Comparison of ENCODE assay signal across 12 mouse cellular contexts in the genomic region with DNA sequence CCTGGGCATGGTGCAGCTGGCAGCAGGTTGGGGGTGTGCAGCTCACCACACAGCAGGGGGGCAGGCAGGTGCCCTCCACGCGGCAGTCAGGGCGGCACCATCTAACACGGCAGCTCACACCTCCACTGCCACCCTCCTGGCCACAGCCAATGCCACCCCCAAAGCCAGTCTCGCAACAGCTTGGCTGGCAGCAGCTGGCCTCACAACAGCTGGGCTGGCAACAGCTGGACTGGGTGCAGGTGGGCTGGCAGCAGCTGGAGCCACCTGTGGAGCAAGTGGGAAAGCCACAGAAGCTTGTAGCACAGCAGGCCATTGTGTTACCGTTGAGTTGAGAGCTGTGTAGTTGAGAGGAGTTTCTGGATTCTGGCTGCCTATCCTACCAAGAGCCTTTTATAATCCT. TPM values are rescaled to one million over a fixed set of nuclear protein-coding genes. Genes with fewer than 3 reads are reported as not detected.
DNase-seq lines count a peak whose midpoint lies in the region; TF ChIP-seq lines count a peak whose summit lies in the region.
"Not testable (repeated sequence)": the region's sequence is repeated elsewhere in the genome, so short reads cannot be mapped to it uniquely, and the experiment has no call there.
"Had no signal": no experiment of that assay in that cellular context is flagged by ENCODE, and none has a peak within 500 bp of the region (broad histone marks: within the 10 kb centered on the region; RNA-seq: fewer than 3 reads in every experiment).

Gene Krtap9-3 (minus strand): TSS at position 364 of the 400 bp plus-strand sequence.

- not testable (repeated sequence) for H3K4me1 ChIP-seq in testis, adult 2 months (ENCODE audit: control insufficient read depth, insufficient read depth, low read length)

- not testable (repeated sequence) for TF ChIP-seq CTCF in C2C12 (IDR thresholded peaks at IDR 0.05; ENCODE audit: control insufficient read depth, insufficient read depth, insufficient read length); testis, adult 2 months (IDR thresholded peaks at IDR 0.05; ENCODE audit: control insufficient read depth, insufficient read depth, insufficient replicate concordance, low read depth, low read length)

- H3K79me2 ChIP-seq in C2C12 (ENCODE audit: control insufficient read depth, insufficient read depth); myocyte (ENCODE audit: control insufficient read depth, insufficient read depth): not testable (repeated sequence)

- H3K4me2 ChIP-seq in myocyte (ENCODE audit: low read depth) = not testable (repeated sequence)

- not testable (repeated sequence) for H3ac ChIP-seq in C2C12 (ENCODE audit: control insufficient read depth, insufficient read length, low read depth); myocyte (ENCODE audit: control insufficient read depth, insufficient read length)

- not testable (repeated sequence) for TF ChIP-seq POLR2A in myocyte (IDR thresholded peaks at IDR 0.05; ENCODE audit: insufficient read length, low read depth); testis, adult 2 months (IDR thresholded peaks at IDR 0.05; ENCODE audit: control insufficient read depth, low read depth, low read length)

- H3K79me3 ChIP-seq in C2C12 (ENCODE audit: low read depth) = not testable (repeated sequence)

- not testable (repeated sequence) for H3K27ac ChIP-seq in testis, adult 2 months (ENCODE audit: control insufficient read depth, insufficient read depth, low read depth, low read length)

- H3K27me3 ChIP-seq in C2C12 (ENCODE audit: control insufficient read depth, insufficient read depth, insufficient read length); myocyte (ENCODE audit: control insufficient read depth, insufficient read depth, insufficient read length); testis, adult 2 months (ENCODE audit: control insufficient read depth, insufficient read depth, low read length): not testable (repeated sequence)

- not testable (repeated sequence) for H3K36me3 ChIP-seq in C2C12 (ENCODE audit: control insufficient read depth, insufficient read depth); myocyte (ENCODE audit: control insufficient read depth, insufficient read depth); testis, adult 2 months (ENCODE audit: control insufficient read depth, insufficient read depth, low read length)

- peak; percentile 11 for DNase-seq in 3134 (ENCODE audit: extremely low read depth, insufficient read length, low spot score)
- peak; percentile 55 for DNase-seq in heart, adult 11 months

- not testable (repeated sequence) for H3K4me3 ChIP-seq in C2C12 (ENCODE audit: insufficient read depth, poor library complexity, severe bottlenecking); myocyte
- peak within 1 kb of the TSS; percentile 18 for H3K4me3 ChIP-seq in testis, adult 2 months (ENCODE audit: control insufficient read depth, low read depth, low read length)

TF ChIP-seq in C2C12, 6 proteins besides CTCF, POLR2A, EP300 and RAD21:
- TF ChIP-seq MYOD1 (IDR thresholded peaks at IDR 0.05; ENCODE audit: control insufficient read depth, insufficient read length, low read depth) = peak; percentile 88
TF ChIP-seq in C2C12: peak in this region for 1; not testable (repeated sequence) for 5.

TF ChIP-seq in myocyte, 11 proteins besides CTCF, POLR2A, EP300 and RAD21:
- TF ChIP-seq TCF3 (IDR thresholded peaks at IDR 0.05; ENCODE audit: insufficient read length, low read depth) (peak; percentile 50), MYOD1 (IDR thresholded peaks at IDR 0.05; ENCODE audit: control insufficient read depth in 1 of 3, insufficient read length in 2 of 3, low read depth in 2 of 3) (peak in 2 of 3 experiments; percentile 69 to 84), MYOG (IDR thresholded peaks at IDR 0.05; ENCODE audit: control insufficient read depth in 1 of 3, insufficient read depth in 1 of 3, insufficient read length in 2 of 3, low read depth in 2 of 3) (peak in 2 of 3 experiments; percentile 43 to 53)

RNA-seq across cellular contexts. Expression of gene Krtap9-3, which starts in this region (rescaled TPM):
- polyA plus RNA-seq in C2C12 (2012; fragmentation: generic; extraction: Trizol) (not detected), myocyte (2012; fragmentation: generic; extraction: Trizol) (not detected)
- polyA plus RNA-seq in testis, adult 2 months (2012; rRNA removed) = not detected in 2 replicates
- polyA plus RNA-seq: activated CD4-positive, CD25-positive, alpha-beta regulatory T cell, adult 4 months; adrenal gland, adult 2 months; brain, embryonic 14.5 days; CD4-positive, CD25-positive, alpha-beta regulatory T cell, adult 4 months; cerebellum, adult 2 months; G1E; Patski had no signal
